Mouse (Mus musculus) midbrain, embryonic 11.5 days (tissue): ENCODE measurements around the gene Cdon. TPM values are rescaled to one million over a fixed set of nuclear protein-coding genes. Genes with fewer than 3 reads are reported as not detected.

ENCODE experiments used
- ATAC-seq: fragments of 200-750 bp; cut with Nextera tagmentation; 2 replicates; pipeline ENCODE4 v1.8.0; 2017; ENCODE audit warnings: moderate TSS enrichment, moderate library complexity; ENCODE audit not compliant: low FRiP score
- DNase-seq: peaks from one replicate; pipeline ENCODE4 v3.0.0; 2015; ENCODE audit warnings: low spot score; ENCODE audit errors: missing footprints
- H3K27ac ChIP-seq: fragments of 300-500 bp; sonication (generic); 2 replicates; pipeline ENCODE4 v1.5.1; 2014; ENCODE audit warnings: low read depth, low read length
- H3K27me3 ChIP-seq: fragments of 300-500 bp; sonication (generic); 2 replicates; pipeline ENCODE4 v1.6.1; 2014; ENCODE audit warnings: mild to moderate bottlenecking, low read length, moderate library complexity, mixed read lengths; ENCODE audit not compliant: control insufficient read depth, insufficient read depth
- H3K36me3 ChIP-seq: fragments of 300-500 bp; sonication (generic); 2 replicates; pipeline ENCODE4 v1.6.1; 2014; ENCODE audit warnings: mild to moderate bottlenecking, low read length, moderate library complexity, mixed read lengths; ENCODE audit not compliant: control insufficient read depth, insufficient read depth
- H3K4me1 ChIP-seq: fragments of 300-500 bp; sonication (generic); 2 replicates; pipeline ENCODE4 v1.6.1; 2014; ENCODE audit warnings: low read length; ENCODE audit not compliant: control insufficient read depth, insufficient read depth
- H3K4me2 ChIP-seq: fragments of 300-500 bp; sonication (generic); 2 replicates; pipeline ENCODE4 v1.6.1; 2014; ENCODE audit warnings: mild to moderate bottlenecking, moderate library complexity
- H3K4me3 ChIP-seq: fragments of 300-500 bp; sonication (generic); 2 replicates; pipeline ENCODE4 v1.5.1; 2014; ENCODE audit warnings: low read depth, low read length
- H3K9ac ChIP-seq: fragments of 300-500 bp; sonication (generic); 2 replicates; pipeline ENCODE4 v1.6.1; 2014; ENCODE audit warnings: low read length
- H3K9me3 ChIP-seq: fragments of 300-500 bp; sonication (generic); 2 replicates; pipeline ENCODE4 v1.6.1; 2016; ENCODE audit warnings: low read length; ENCODE audit not compliant: control insufficient read depth
- WGBS: fragments of 180-500 bp; shearing (Covaris S2); extraction: QIAGEN DNeasy Blood & Tissue Kit; methylation state at CpG from one replicate; pipeline ENCODE4 v1.1.7; 2014; 5-methylcytosine and 5-hydroxymethylcytosine counted together
- polyA plus RNA-seq: library from polyadenylated mRNA; unstranded; fragments of >200 nt; fragmentation: Nextera tagmentation; extraction: Ambion mirVana; gene quantifications from 2 replicates; pipeline ENCODE4 v1.2.1, GENCODE M21; 2014

Cdon gene
- polyA plus RNA-seq, 1 experiment from 2014 or later, result 10.1 TPM

- Histone ChIP-seq H3K27me3 (no peaks in the 10 kb centered on the region), H3K4me2 (no peak overlapping the region)
These were observed 17.4 kb upstream of the Cdon start for GRCm38 (mm10) chr9:35403490-35403889.

GRCm38 (mm10) chr9:35405038-35405905 lies 15.7 kb upstream of the Cdon start:
- ATAC-seq (no peak), DNase-seq (peak; percentile 87)
- Histone ChIP-seq H3K36me3 (no peaks in the 10 kb centered on the region), H3K27me3 (no peaks in the 10 kb centered on the region), H3K4me1 (peaks cover 16% of the 10 kb centered on the region), H3K9me3 (no peaks in the 10 kb centered on the region), H3K9ac (no peak overlapping the region), H3K4me2 (no peak overlapping the region), H3K4me3 (no peak overlapping the region), H3K27ac (no peak overlapping the region)
- 20% methylated on average over 13 of the region's 13 CpGs for WGBS

More at GRCm38 (mm10) chr9:35403490-35403889, 17.4 kb upstream of the Cdon start:
- Histone ChIP-seq H3K9me3 (no peaks in the 10 kb centered on the region), H3K4me1 (peaks cover 22% of the 10 kb centered on the region), H3K9ac (no peak overlapping the region), H3K4me3 (no peak overlapping the region), H3K36me3 (no peaks in the 10 kb centered on the region), H3K27ac (no peak overlapping the region)
- WGBS, result 77% methylated on average over 4 of the region's 4 CpGs
- DNase-seq (no peak), ATAC-seq (no peak)

- no peaks in the 10 kb centered on the region; the same call in 1 of the 2 replicates for H3K4me1 ChIP-seq
- no peak overlapping the region for H3K9ac ChIP-seq
- H3K4me3 ChIP-seq, result no peak overlapping the region
- no peak for DNase-seq
- no peaks in the 10 kb centered on the region for H3K36me3 ChIP-seq
- no peaks in the 10 kb centered on the region for H3K27me3 ChIP-seq
- WGBS, result 83% methylated on average over 11 of the region's 11 CpGs
- no peak for ATAC-seq
- no peak overlapping the region for H3K4me2 ChIP-seq
- H3K9me3 ChIP-seq, result no peaks in the 10 kb centered on the region
- H3K27ac ChIP-seq, result no peak overlapping the region
These were observed 9.5 kb upstream of the Cdon start for GRCm38 (mm10) chr9:35411225-35411965.

- no peak for ATAC-seq
- Histone ChIP-seq H3K4me1 (no peaks in the 10 kb centered on the region; the same call in 1 of the 2 replicates), H3K9me3 (no peaks in the 10 kb centered on the region), H3K27me3 (no peaks in the 10 kb centered on the region), H3K27ac (no peak overlapping the region), H3K9ac (no peak overlapping the region), H3K4me2 (no peak overlapping the region), H3K4me3 (no peak overlapping the region), H3K36me3 (no peaks in the 10 kb centered on the region)
- DNase-seq, result no peak
- 37% methylated on average over 7 of the region's 7 CpGs for WGBS
These were observed 9.0 kb upstream of the Cdon start for GRCm38 (mm10) chr9:35411975-35412374.

- peak overlapping the region; percentile 59 for H3K4me2 ChIP-seq
- no peaks in the 10 kb centered on the region for H3K9me3 ChIP-seq
- DNase-seq, result peak; percentile 96
- ATAC-seq, result peak; percentile 80; the same call in 1 of the 2 replicates
- H3K4me3 ChIP-seq, result peak overlapping the region; percentile 95
- peak overlapping the region; percentile 97 for H3K9ac ChIP-seq
- WGBS, result under 1% methylated on average over 35 of the region's 35 CpGs
- H3K4me1 ChIP-seq, result peaks cover 26% of the 10 kb centered on the region
- peak overlapping the region; percentile 90 for H3K27ac ChIP-seq
- H3K27me3 ChIP-seq, result 0 out of 2 replicates have a peak, but pooled peaks cover 2% of the 10 kb centered on the region
- no peaks in the 10 kb centered on the region for H3K36me3 ChIP-seq
These were observed 855 bp downstream of the Cdon start for GRCm38 (mm10) chr9:35421730-35422235.

- H3K4me3 ChIP-seq, result peak overlapping the region; percentile 95
- 2% methylated on average over 4 of the region's 4 CpGs for WGBS
- peak overlapping the region; percentile 90 for H3K27ac ChIP-seq
- H3K9me3 ChIP-seq, result no peaks in the 10 kb centered on the region
- ATAC-seq (no peak), DNase-seq (peak; percentile 92)
- H3K4me1 ChIP-seq, result peaks cover 26% of the 10 kb centered on the region
- peak overlapping the region; percentile 97 for H3K9ac ChIP-seq
- H3K36me3 ChIP-seq, result no peaks in the 10 kb centered on the region
- peak overlapping the region; percentile 59 for H3K4me2 ChIP-seq
- H3K27me3 ChIP-seq, result 0 out of 2 replicates have a peak, but pooled peaks cover 2% of the 10 kb centered on the region
These were observed 1.5 kb downstream of the Cdon start for GRCm38 (mm10) chr9:35422405-35422941.

GRCm38 (mm10) chr9:35423265-35423664 lies 2.3 kb downstream of the Cdon start:
- H3K27ac ChIP-seq, result no peak overlapping the region; the same call in 1 of the 2 replicates
- H3K4me3 ChIP-seq, result peak overlapping the region; percentile 95
- peak overlapping the region; percentile 59 for H3K4me2 ChIP-seq
- H3K4me1 ChIP-seq, result peaks cover 26% of the 10 kb centered on the region
- H3K9ac ChIP-seq, result peak overlapping the region; percentile 39
- 11% methylated on average over 4 of the region's 4 CpGs for WGBS
- ATAC-seq (no peak), DNase-seq (peak; percentile 91)
- 0 out of 2 replicates have a peak, but pooled peaks cover 2% of the 10 kb centered on the region for H3K27me3 ChIP-seq
- H3K36me3 ChIP-seq, result no peaks in the 10 kb centered on the region
- H3K9me3 ChIP-seq, result no peaks in the 10 kb centered on the region

- peak overlapping the region; percentile 34; the same call in 1 of the 2 replicates for H3K9ac ChIP-seq
- 0 out of 2 replicates have a peak, but pooled peaks cover 2% of the 10 kb centered on the region for H3K27me3 ChIP-seq
- H3K4me3 ChIP-seq, result peak overlapping the region; percentile 32
- H3K4me2 ChIP-seq, result peak overlapping the region; percentile 29
- DNase-seq, result peak; percentile 92
- WGBS, result 11% methylated on average over 8 of the region's 8 CpGs
- ATAC-seq, result peak; percentile 63
- no peaks in the 10 kb centered on the region for H3K36me3 ChIP-seq
- no peaks in the 10 kb centered on the region for H3K9me3 ChIP-seq
- peak overlapping the region; percentile 46 for H3K27ac ChIP-seq
- H3K4me1 ChIP-seq, result peaks cover 26% of the 10 kb centered on the region
These were observed 3.7 kb downstream of the Cdon start for GRCm38 (mm10) chr9:35424671-35425070.
